Mouse (Mus musculus) heart, adult 2 months (tissue): ENCODE measurements at regions not wholly inside any gene's neighbourhood (a gene's known extent, or its start where the extent isn't known, plus 50 kb on each side); places are given as distances from the start of the nearest gene placed in this dataset.

ENCODE experiments used
- DNase-seq, 2 experiments: peaks; one replicate each; pipeline ENCODE4 v3.0.0; 2021
- H3K27ac ChIP-seq: fragments of 200-600 bp; 2 replicates; pipeline ENCODE4 v1.8.1; 2022
- H3K27me3 ChIP-seq: fragments of 200-500 bp; 2 replicates; pipeline ENCODE4 v1.6.1; 2012; ENCODE audit warnings: mild to moderate bottlenecking, low read length, inconsistent platforms, mixed read lengths; ENCODE audit not compliant: control insufficient read depth, insufficient read depth
- H3K36me3 ChIP-seq: fragments of 200-500 bp; 2 replicates; pipeline ENCODE4 v1.6.1; 2012; ENCODE audit warnings: low read length, inconsistent platforms; ENCODE audit not compliant: control insufficient read depth, insufficient read depth
- H3K4me1 ChIP-seq: fragments of 200-500 bp; 2 replicates; pipeline ENCODE4 v1.6.1; 2011; ENCODE audit warnings: low read length; ENCODE audit not compliant: control insufficient read depth, insufficient read depth
- H3K4me3 ChIP-seq: fragments of 200-600 bp; 2 replicates; pipeline ENCODE4 v1.8.1; 2022
- H3K79me2 ChIP-seq: fragments of 200-500 bp; replicated peaks from 2 replicates; pipeline ENCODE4 v1.6.1; 2012; ENCODE audit warnings: mild to moderate bottlenecking, inconsistent platforms, low read length, moderate library complexity, mixed read lengths; ENCODE audit not compliant: control insufficient read depth, insufficient read depth
- H3K9ac ChIP-seq: fragments of 200-500 bp; 2 replicates; pipeline ENCODE4 v1.6.1; 2012; ENCODE audit warnings: low read depth, mild to moderate bottlenecking, control low read depth, inconsistent platforms, low read length, mixed read lengths
- CTCF ChIP-seq: fragments of 200-600 bp; IDR thresholded peaks from 2 replicates; pipeline ENCODE4 v1.8.1; 2022; ENCODE audit warnings: antibody characterized with exemption, mild to moderate bottlenecking, moderate library complexity
- EP300 ChIP-seq: fragments of 200-500 bp; IDR thresholded peaks from 2 replicates; pipeline ENCODE4 v1.6.1; 2011; ENCODE audit warnings: low read depth, low read length, control low read depth; ENCODE audit not compliant: insufficient read depth
- POLR2A ChIP-seq: fragments of 200-500 bp; IDR thresholded peaks from 2 replicates; pipeline ENCODE4 v1.6.1; 2011; ENCODE audit warnings: mild to moderate bottlenecking, low read depth, low read length, control low read depth; ENCODE audit not compliant: insufficient read depth
- WGBS: fragments of 180-500 bp; shearing (Covaris S2); methylation state at CpG from one replicate; pipeline ENCODE4 v1.1.7; 2018; 5-methylcytosine and 5-hydroxymethylcytosine counted together
- intact Hi-C: fragments of 180-260 bp; cut with DNase I; formaldehyde crosslinking; loops from one replicate; pipeline ENCODE4 v1.15.1; 2025

DNA sequence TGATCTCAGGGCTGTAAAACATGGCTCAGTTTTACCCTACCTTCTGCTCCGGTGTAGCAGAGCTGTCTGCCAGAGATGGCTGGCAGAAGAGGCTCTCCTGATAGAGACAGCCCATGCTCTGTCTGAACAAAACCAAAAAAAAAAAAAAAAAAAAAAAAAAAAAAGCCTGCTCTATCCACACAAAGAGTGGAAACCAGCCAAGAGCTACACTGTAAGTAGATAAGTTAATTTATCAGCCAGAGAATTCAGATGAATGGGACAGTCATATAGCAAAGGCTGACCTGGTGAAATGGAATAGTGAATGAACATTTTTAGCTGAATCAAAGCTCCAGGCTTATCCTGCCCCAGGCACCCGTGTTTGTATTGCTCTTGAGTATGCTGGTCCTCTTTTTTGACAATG lies 248.2 kb upstream of the Gm10131 start:
- Histone ChIP-seq H3K27ac (no peak overlapping the region), H3K79me2 (no peaks in the 10 kb centered on the region), H3K9ac (no peak overlapping the region), H3K4me3 (no peak overlapping the region), H3K36me3 (no peaks in the 10 kb centered on the region), H3K4me1 (no peaks in the 10 kb centered on the region), H3K27me3 (0 out of 2 replicates have a peak, but pooled peaks cover 1% of the 10 kb centered on the region)
- DNase-seq: no peak
- 30% methylated on average over 2 of the region's 2 CpGs for WGBS
- intact Hi-C loops: no loop called here
- TF ChIP-seq CTCF (no peak), EP300 (no peak), POLR2A (no peak)

GRCm38 (mm10) chr8:34355059-34355458 lies 243.5 kb upstream of the Gm10131 start:
- TF ChIP-seq CTCF: no peak
- TF ChIP-seq EP300: no peak
- TF ChIP-seq POLR2A: no peak
- Histone ChIP-seq H3K4me3 (no peak overlapping the region), H3K4me1 (no peaks in the 10 kb centered on the region), H3K27me3 (no peaks in the 10 kb centered on the region), H3K27ac (no peak overlapping the region), H3K79me2 (no peaks in the 10 kb centered on the region), H3K36me3 (no peaks in the 10 kb centered on the region), H3K9ac (no peak overlapping the region)
- DNase-seq: no peak
- WGBS: 82% methylated on average over 13 of the region's 13 CpGs
- intact Hi-C loops: no loop called here

DNA sequence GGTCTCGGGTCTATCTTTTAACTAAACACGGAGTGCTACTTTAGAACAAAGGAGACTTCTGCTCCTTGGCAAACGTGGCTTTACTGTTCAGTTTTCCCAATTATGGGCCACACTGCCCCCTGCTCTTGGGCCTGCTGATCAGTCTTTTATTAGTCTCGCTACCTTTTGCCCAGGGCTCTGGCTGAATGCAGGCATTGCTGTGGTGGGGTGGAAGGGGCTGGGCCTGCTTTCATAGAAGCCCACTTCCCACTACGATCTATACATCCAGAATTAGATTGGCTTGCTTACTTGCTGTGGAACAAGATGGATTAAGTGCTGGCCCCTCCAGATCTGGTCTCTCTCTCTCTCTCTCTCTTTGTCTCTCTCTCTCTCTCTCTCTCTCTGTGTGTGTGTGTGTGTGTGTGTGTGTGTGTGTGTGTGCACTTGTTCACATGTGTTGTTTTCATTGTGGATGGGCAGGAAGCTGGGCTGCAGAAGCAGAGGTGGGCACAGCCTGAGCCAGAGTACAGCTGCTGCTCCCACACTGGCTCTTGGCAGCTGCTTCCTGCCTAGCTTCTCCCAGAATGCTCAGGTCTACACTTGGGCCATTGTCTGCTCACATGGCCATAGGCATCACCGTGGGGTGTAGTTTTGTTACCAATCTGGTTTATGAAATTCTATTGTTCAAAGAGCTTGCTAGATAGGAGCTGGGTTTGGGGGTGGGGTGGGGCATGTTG lies 241.8 kb upstream of the Gm10131 start:
- no peaks in the 10 kb centered on the region for H3K36me3 ChIP-seq
- 65% methylated on average over 6 of the region's 6 CpGs for WGBS
- H3K27ac ChIP-seq: no peak overlapping the region

GRCm38 (mm10) chr8:34334851-34335250 lies 223.3 kb upstream of the Gm10131 start:
- 84% methylated on average over 4 of the region's 4 CpGs for WGBS
- H3K79me2 ChIP-seq: no peaks in the 10 kb centered on the region
- H3K4me3 ChIP-seq: no peak overlapping the region
- no peaks in the 10 kb centered on the region for H3K36me3 ChIP-seq
- no peak overlapping the region for H3K27ac ChIP-seq
- no peaks in the 10 kb centered on the region for H3K4me1 ChIP-seq
- no peak overlapping the region for H3K9ac ChIP-seq
- DNase-seq: no peak
- no peaks in the 10 kb centered on the region for H3K27me3 ChIP-seq
- intact Hi-C loops: no loop called here
- no peak for TF ChIP-seq CTCF
- TF ChIP-seq POLR2A: no peak
- no peak for TF ChIP-seq EP300

More for the DNA sequence above, 241.8 kb upstream of the Gm10131 start:
- Histone ChIP-seq H3K9ac (no peak overlapping the region), H3K4me3 (no peak overlapping the region), H3K27me3 (no peaks in the 10 kb centered on the region), H3K4me1 (no peaks in the 10 kb centered on the region), H3K79me2 (no peaks in the 10 kb centered on the region)
- no peak for DNase-seq
- TF ChIP-seq EP300 (no peak), CTCF (no peak), POLR2A (no peak)
- intact Hi-C loops: no loop called here

DNA sequence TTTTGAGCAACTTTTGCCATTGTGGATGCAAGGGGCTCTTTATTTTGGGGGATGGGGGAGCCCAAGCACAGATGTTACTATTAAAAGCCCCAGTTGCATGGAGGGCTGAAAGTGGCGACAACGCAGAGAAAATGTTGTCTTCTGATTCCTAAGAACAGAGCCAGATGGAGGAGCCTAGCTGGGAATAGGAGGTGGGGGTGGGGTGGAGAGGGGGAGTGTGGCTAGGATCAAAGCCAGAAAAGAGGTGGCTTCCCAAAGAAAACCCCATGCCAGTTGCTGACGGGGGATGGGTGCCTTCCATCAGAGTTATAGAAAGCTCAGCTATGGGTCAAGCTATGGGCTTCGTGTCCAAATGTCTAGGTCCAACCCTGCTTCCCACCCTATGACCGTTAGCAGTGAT lies 220.1 kb upstream of the Gm10131 start:
- Histone ChIP-seq H3K27ac (no peak overlapping the region), H3K79me2 (no peaks in the 10 kb centered on the region), H3K36me3 (no peaks in the 10 kb centered on the region), H3K4me1 (no peaks in the 10 kb centered on the region), H3K27me3 (no peaks in the 10 kb centered on the region), H3K4me3 (no peak overlapping the region), H3K9ac (no peak overlapping the region)
- TF ChIP-seq POLR2A (no peak), EP300 (no peak), CTCF (no peak)
- intact Hi-C loops: no loop called here
- WGBS: 55% methylated on average over 5 of the region's 5 CpGs
- DNase-seq: no peak

DNA sequence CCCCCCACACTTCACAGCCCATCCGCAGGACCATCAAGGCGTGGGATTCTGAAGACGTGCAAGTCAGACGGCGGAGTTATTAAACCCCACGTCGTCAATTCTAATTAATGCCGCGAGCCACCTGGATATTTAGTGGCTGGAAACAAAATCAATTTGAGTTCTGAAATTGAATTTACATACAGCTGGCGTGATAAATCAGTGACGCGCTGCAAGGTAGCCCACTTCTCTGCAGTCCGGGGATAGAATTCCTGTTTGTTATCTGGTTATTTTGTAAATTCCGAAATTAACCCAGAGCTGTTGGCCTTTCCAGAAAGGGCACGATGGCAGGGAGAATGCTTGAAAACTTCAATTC lies 215.1 kb upstream of the Gm10131 start:
- H3K4me1 ChIP-seq: no peaks in the 10 kb centered on the region
- H3K36me3 ChIP-seq: no peaks in the 10 kb centered on the region
- TF ChIP-seq POLR2A (no peak), EP300 (no peak), CTCF (no peak)
- no peaks in the 10 kb centered on the region for H3K79me2 ChIP-seq
- WGBS: 21% methylated on average over 15 of the region's 15 CpGs
- no peak for DNase-seq
- no peak overlapping the region for H3K4me3 ChIP-seq
- intact Hi-C loops: no loop called here
- no peaks in the 10 kb centered on the region for H3K27me3 ChIP-seq
- no peak overlapping the region for H3K27ac ChIP-seq
- H3K9ac ChIP-seq: no peak overlapping the region
